Mouse (Mus musculus): Measurements from ENCODE around the gene Bcar3.
"Not testable (repeated sequence)": the region's sequence is repeated elsewhere in the genome, so short reads cannot be mapped to it uniquely, and the experiment has no call there.

Gene Bcar3

DNA sequence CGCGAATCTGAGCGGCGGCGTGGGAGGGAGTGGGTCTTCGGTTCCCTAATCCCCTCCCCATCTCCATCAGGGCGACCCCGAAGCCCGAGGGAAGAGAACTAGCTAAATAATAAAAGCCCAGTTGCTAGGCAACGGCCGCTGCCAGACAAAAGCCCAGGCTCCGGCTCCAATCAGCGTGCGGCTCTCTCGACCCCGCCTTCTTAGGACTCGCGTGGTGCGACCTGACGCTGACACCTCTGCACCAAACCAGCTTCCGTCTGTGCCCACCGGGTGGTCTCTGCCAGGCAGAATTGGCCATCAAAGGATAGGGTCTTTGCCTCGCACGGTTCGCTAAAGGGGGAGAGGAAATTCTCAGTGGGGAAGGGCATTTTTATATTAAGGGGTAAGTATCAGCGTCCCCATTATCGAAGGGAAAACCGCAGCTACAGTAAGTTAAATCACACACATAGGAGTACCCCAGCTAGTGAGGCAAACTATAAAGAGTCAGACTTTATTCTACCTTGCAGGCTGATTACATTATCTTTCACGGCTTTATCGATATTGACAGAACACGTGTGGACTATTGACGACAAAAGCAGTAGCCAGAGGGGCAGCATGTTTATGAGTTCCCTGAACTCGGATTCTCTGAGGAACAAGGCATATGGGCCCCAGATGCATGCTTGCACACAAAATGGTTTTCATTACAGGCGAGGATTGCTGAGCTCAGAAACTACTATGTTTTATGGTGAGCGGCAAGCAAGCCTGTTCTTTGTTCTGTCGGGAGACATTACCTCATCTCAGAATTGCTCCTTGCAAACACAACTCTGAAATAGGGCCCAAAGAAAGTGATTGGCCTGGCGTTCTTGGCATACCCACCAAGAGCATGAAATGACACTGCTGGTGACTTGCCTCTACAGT, at the start of gene Bcar3:
TSS of gene Bcar3 (plus strand) at position 183 of the 897 bp plus-strand sequence.
- DNase-seq (ENCODE audit: low read depth, low spot score), result peak; percentile 93

DNA sequence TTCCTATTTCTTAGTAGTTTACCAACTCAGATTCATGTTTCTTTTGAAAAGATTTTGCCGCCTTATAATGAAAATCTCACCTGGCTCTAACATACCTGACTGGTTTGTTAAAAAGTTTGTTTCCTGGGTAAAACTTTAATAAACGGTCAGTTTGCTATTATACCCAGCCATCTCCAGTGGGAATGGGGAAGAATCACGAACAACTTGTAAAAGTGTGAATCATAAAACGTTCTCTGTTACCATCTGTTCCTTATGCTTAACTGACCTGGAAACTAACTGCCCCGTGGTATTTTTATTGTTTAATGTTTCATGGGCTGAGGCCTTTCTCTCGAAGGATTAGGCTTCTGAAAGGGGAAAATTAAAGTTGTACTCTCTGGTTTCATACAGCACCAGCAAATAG, 49.2 kb upstream of the Bcar3 start:
- DNase-seq (ENCODE audit: low read depth, low spot score), result no peak

DNA sequence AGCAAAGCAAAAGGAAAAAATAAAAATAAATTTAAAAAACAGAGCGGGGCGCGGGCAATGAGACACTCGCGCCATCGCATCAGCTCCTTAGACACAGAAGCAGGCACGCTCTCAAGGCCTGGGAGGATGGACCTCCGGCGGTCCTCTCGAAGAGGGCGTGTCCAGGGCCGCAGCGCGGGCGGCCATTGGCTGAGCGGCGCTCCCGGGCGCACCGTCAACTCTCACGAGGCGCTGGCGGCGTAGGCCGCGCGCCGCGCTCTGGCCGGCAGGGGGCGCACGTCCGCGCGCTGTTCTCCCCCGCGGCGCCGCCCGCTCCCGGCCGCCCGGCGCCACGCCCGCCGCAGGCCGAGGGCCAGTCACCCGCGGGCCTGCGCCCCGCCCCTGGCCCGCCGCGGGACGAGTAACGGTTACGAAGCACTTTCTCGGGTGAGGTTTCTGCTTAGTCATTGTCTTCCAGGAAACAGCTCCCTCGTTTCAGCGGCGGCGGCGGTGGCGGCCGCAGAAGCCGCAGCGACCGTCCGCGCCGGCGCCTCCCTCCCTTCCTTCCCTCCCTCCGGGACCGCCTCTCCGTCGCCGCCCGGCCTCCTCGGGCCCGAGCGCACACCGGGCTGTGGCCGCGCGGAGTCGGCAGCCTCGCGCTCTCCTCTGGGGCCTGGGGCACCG, 48.6 kb upstream of the Bcar3 start, which contains the start of gene Gclm:
TSS of gene Gclm (plus strand) at position 343 of the 663 bp plus-strand sequence.
- peak; percentile 96 for DNase-seq (ENCODE audit: low read depth, low spot score)

DNA sequence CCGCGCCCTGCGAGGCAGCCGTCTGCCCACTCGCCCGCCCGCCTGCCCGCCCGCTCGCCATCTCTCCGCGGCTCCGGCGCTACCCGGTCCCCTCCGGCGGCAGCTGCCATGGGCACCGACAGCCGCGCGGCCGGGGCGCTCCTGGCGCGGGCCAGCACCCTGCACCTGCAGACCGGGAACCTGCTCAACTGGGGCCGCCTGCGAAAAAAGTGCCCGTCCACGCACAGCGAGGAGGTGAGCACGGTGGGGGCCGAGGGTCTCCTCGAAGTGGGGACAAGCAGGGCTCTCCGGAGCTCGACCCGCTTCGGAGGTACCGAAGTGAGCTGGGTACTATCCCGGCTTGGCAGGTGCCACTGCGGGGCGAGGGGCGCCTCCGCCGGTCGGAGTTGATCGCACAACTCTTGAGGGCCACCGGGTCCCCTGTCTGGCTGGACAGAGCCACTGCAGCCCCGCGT, 48.0 kb upstream of the Bcar3 start:
- DNase-seq (ENCODE audit: low read depth, low spot score), result no peak

DNA sequence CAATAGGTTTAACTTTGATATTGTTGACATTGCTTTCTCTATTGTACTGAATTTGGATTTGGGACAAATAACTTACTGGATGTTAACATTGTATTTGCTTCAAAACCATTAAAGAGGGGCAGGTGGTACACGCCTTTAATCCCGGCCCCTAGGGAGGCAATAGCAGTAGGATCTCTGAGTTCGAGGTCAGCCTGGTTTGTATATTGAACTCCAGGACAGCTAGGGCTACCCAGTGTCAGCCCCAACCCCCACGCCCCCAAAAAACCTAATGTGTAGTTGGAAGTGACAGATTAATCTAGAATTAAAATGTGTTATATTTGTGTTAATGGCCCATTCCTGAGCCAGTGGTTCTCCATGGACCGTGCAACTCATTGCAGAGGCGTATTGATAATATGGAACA, 47.5 kb upstream of the Bcar3 start:
- DNase-seq (ENCODE audit: low read depth, low spot score), result no peak

DNA sequence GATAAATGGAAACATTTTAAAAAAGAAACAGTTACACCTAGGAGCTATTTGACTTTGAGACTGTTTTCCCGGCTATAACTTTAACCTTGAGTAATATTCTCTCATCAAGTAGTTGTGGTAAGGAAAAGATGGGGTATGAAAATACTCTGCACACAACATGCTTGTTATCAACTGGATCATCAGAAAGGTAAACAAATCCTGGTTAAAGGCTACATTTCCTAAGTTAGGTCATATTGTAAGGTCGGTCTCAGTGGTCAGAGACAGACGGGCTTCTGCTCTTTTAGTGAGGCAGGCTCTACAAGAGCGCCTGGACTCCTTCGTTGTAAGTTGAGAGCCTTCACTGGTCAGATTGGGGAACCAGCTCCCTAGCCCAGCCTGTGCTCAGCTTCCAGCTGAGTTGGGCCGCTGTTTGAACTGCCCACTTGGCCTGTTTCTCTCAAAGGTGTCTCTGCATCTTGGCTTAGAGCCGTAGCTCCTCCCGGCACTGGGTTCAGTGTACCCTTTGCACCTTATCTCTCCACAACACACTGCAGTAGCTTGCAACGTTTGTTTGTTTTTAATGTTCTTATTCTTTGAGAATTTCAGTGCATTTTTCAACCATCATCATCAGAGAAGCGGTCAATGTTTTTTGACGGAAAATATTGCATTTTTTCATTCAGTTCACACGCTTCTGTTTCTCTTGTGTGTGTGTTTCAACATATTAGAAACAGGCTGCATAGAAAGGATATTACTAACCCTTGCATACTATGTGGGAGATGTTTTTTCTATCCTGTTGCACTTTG, 46.8 kb upstream of the Bcar3 start:
- DNase-seq (ENCODE audit: low read depth, low spot score), result no peak

DNA sequence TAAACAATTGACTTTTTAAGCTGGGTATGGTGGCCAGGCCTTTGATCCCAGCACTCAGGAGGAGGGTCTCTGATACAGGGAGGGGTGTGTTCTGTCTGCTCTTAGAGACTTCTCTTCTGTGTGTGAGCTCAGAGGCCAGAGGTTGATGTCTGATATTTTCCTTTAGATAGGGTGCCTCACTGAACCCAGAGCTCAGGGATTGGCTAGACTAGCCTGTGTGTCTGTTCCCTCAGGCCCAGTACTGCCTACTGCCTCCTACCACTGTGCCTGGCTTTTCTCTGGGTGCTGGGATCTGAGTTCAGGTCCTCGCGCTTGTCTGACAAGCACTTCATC, 46.2 kb upstream of the Bcar3 start:
- DNase-seq (ENCODE audit: low read depth, low spot score), result no peak

DNA sequence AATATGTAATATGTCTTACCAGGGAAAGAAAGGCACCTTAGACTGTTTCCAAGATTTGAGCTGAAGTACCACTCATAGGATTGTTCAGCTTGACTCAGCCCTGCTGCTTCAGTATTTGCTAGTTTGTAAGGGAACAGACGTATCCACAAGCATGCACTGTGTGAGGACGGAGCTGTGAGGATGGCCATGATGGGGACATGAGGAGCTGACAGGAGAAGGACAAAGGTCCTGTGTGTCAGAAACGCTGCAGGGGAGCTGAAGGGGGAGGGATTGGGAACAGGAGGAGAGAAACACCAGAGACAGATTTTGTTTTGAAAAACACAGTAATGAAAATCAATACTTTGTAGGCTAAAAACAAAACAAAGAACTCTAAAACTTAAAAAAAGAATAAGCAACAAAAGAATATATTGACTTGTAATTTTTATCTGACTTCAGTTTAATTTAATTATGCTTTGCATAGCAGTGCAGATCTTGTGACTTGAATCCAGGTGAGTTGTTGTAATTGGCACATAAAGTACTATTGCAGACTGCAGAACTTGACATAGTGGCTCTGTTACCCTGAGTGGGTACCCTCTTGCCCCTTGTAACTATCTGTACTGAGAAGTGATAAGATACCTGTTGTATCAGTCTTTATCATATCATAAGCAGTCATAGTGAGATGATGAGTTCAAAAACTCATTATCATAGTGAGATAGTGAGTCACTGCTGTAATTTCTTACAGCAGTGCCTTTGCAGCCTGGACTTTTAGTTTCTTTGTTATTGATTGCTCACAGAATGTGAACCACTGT, 41.3 kb upstream of the Bcar3 start:
- DNase-seq (ENCODE audit: low read depth, low spot score), result no peak

DNA sequence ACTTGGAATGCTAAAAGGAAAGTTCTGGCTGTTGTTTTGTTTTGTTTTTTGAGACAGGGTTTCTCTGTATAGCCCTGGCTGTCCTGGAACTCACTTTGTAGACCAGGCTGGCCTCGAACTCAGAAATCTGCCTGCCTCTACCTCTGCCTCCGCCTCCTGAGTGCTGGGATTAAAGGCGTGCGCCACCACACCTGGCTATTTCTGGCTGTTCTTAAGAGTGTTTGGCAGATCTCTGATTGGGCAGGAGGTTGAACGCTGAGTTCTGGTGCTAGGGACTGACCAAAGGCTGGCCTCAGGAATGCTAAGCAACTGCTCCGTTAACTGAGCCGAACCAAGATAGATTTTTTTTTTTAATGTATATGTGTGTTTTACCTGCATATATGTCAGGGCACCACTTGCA, 39.9 kb upstream of the Bcar3 start:
- DNase-seq (ENCODE audit: low read depth, low spot score), result not testable (repeated sequence)

DNA sequence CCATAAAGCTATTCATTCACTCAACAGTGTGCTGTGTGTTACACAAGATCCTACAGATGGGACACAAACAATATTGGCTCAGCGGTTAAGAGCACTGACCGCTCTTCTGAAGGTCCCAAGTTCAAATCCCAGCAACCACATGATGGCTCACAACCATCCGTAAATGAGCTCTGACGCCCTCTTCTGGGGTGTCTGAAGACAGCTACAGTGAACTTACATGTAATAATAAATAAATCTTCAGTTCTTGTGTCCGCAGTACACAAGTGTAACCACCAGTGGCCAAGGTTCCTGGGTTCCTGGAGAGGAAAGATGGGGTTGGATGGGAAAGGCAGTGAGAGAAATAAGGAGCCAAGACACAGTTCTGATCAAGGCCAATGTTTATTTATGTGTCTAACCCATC, 23.9 kb upstream of the Bcar3 start:
- DNase-seq (ENCODE audit: low read depth, low spot score), result peak; percentile 24

DNA sequence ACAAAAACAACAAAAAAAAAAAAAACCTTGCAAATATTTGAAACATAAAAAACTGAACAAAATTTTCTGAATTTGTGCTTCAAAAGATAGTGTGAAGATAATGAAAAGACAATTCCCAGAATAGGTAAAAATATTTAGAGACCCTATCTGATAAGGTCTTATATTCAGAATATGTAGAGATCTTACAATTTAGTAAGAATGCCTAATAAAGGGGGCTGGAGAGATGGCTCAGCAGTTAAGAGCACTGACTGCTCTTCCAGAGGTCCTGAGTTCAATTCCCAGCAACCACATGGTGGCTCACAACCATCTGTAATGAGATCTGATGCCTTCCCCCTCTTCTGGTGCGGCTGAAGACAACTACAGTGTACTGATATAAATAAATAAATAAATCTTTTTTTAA, 21.4 kb upstream of the Bcar3 start:
- DNase-seq (ENCODE audit: low read depth, low spot score), result not testable (repeated sequence)

DNA sequence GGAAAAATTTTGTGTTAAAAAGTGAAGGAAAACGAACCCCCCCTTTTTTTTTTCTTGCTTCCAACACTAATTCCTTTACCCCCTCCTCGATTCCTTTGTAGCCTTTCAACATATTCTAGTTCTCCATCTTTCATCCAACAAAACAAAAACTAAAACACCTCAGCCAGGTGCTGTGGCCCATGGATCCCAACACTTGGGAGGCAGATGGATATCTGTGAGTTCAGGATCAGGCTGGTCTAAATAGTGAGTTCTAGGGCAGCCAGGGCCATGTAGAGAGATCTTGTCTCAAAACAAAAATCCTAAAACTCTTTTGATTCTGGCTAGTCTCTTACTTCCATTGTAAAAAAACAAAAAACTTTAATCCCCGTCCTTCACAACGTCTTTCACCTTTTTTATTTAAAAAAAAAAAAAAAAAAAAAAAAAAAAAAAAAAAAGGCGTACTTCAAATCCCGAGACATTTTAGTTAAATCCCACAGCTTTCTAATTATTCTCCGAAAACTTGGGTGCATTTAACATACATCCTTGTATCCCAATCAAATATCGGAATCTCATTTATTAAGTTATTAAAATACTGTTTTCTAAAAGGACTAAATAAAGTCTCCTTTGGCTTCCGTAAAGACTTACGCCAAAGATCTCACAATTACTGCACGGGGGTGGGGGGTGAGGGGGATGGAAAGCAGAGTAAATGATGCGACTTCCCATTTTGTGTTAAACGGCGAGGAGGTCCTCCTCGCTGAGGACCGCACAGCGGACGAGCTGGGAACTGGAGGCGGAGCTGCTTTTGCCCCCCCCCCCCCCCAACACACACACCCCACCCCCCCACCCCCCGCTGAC, 20.3 kb upstream of the Bcar3 start:
- no peak for DNase-seq (ENCODE audit: low read depth, low spot score)

DNA sequence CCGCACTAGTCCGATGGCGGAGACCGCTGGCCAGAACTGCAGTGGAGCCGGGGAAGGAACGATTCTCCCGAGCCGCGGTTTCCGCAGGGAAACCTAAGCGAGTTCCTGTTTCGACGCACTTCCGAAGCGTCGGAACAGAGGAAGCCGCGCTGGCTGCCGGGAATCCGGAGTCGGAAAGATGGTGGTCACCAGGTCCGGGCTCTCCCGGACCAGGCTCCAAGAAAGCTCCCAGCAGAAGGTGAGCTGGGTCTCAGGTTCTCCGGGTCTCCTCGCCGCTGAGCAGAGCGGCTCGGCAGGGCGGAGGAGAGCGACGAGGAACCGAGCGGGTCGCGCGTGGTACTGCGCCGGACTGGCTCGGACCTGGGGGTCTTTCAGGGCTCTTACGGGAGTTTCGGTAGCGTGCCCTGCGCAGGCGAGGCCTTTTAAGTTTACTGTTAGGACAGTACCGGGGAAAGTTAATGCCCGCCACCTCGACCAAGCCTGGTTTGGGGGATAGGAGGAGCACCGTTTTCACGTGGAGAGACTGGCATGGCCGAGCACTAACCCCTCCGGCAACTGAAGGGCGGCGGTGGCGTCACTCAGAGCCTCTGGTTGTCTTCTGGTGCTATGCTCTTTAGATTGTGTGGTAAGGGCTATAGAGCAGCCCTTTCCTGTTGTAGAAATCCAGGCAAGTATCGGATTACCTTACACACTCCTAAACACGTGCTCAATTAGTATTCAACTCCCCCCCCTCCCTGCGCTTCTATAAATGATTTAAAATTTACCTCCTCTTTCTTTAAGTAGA, 19.5 kb upstream of the Bcar3 start, which contains the start of gene Dnttip2:
TSS of gene Dnttip2 (plus strand) at position 148 of the 784 bp plus-strand sequence.
- DNase-seq (ENCODE audit: low read depth, low spot score), result peak; percentile 91

DNA sequence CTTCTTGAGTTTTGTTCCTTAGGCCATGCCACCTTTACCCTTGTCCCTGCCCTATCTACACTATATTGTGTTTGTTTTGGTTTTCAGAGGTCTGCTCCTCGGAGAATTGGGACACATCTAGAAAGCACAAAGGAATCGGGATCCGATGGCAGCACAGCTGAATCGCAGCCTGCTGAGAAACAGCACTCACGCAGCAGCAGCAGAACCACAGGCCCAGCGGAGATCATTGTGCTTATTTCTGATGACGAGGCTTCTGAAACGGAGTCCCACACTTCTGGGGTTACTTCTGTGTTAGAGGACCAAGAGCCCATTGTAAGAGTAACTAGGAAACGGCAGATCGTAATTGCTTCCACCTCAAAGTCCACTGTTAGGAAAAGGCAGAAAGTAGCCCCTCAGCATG, 18.8 kb upstream of the Bcar3 start:
- DNase-seq (ENCODE audit: low read depth, low spot score), result no peak

DNA sequence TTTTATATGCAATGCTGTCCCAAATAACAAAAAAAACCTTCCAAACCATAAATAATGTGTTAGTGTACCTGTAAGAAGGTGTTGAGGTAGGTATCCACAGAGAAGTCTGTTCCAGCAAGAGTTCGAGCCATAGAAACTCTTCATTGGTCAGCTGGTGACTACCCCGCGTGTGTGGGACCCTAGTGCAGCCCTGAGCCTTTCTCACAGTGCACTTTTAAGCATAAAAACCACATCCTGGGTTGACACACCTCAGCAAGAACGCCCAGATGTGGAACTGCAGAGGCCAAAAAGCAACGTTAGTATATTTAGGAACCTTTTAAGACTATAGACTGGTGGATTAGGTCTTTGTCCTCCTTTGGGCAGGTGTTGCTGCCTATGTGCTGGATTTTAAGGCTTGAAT, 6.7 kb upstream of the Bcar3 start:
- DNase-seq (ENCODE audit: low read depth, low spot score), result peak; percentile 60

DNA sequence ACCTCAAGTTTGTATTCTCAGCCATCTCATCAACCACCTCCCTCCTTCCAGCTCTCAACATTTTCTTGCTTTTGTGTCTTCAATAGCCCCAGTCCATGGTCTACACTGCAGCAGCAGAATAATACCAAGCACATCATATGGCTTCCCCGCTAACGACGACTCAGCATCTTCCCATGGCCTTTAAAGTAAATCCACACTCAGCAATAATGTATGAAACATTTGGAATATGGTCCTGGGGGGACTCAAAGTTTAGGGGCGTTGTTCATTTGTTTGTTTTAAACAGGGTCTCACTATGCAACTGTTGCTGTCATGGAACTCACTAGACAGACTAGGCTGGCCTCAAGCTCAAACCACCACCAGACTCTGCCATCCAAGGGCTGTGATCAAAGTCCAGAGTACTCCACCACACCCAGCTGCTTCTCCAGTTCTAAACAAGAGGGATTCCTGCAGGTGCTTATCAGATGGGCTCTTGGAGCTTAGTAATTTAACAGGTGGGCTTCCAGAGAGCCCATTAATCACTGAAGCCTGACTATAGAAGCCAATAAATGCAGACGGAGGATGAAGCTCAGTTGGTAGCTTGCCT, 5.2 kb upstream of the Bcar3 start:
- no peak for DNase-seq (ENCODE audit: low read depth, low spot score)

DNA sequence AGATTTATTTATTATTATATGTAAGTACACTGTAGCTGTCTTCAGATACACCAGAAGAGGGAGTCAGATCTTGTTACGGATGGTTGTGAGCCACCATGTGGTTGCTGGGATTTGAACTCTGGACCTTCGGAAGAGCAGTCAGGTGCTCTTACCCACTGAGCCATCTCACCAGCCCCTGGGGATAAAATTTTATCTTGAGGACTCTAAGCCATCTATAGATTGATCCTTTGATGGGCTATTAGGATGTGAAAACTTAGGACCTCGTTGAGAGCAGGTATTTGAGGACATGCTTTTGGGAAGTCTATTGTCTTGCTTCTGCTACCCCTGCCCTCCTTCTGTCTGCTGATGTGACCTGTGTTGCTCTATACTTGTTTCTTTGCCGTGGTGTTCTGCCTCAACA, 4.6 kb upstream of the Bcar3 start:
- DNase-seq (ENCODE audit: low read depth, low spot score), result not testable (repeated sequence)

DNA sequence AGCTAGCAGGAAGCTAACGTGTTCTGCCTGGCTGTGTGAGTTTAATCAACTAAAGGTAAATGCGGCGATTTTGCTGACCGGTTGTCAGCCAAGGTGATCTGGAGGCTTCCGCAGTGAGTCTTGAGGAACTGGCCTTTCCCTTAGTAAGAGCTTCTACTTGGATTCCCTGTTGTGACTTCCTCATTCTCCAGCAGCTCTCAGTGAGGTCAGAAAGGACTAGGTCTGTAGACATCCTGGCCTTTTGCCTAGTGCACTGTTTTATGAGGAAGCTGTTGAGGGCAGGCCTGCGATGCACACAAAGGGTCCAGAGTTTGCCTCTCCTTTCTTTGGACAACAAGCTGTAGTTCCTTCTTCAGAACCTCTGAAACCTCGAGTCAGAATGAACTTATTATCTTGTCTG, 3.2 kb upstream of the Bcar3 start:
- DNase-seq (ENCODE audit: low read depth, low spot score), result no peak

DNA sequence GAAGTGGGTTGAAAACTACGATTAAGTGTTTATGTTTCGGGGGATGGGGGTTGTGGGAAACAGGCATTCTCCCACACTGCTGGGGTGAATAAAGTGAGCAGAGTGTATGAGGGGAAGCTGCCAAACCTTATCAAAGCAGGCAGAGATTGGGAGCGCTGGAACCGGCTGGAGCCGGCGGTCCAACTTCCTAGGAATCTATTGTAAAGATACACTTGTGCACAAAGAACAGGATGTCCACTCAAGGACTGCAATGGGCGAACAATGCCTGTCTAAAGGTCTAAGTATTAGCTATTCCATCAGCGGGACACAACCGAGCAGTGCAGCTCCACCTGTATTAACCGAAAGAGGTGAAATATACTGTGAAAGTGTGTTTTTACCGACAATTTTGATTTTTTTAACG, 2.1 kb upstream of the Bcar3 start:
- DNase-seq (ENCODE audit: low read depth, low spot score), result no peak

All from CD4-positive helper T cell, adult 2 months (primary cell).